Mouse (Mus musculus): ENCODE measurements around the gene March11. TPM values are rescaled to one million over a fixed set of nuclear protein-coding genes. Genes with fewer than 3 reads are reported as not detected.
A peak's percentile ranks its signal among the peaks of the same experiment; 100 is the strongest.

The March11 gene
- polyA plus RNA-seq (2014; fragmentation: Nextera tagmentation; extraction: Ambion mirVana) = 1.2 and 1.5 TPM in 2 replicates

GRCm38 (mm10) chr15:26308629-26309230, at the start of gene March11:
TSS of gene March11 (plus strand) at chr15:26309048.
- H3K4me3 ChIP-seq (ENCODE audit: low read depth, low read length) = peak within 1 kb of the TSS; percentile 56
- H3K4me2 ChIP-seq (ENCODE audit: low read depth, low read length, severe bottlenecking) = peak within 1 kb of the TSS; percentile 95
- under 1% methylated on average over 54 of the region's 56 CpGs for WGBS
- peak within 1 kb of the TSS; percentile 31 for H3K27ac ChIP-seq (ENCODE audit: low read depth, low read length)
- H3K9me3 ChIP-seq (ENCODE audit: control insufficient read depth, low read length) = no peaks in the 10 kb centered on the region
- no peaks in the 10 kb centered on the region for H3K4me1 ChIP-seq (replicated peaks; ENCODE audit: control insufficient read depth, insufficient read depth, low read length)
- DNase-seq (ENCODE audit: low spot score) (peak; percentile 82), ATAC-seq (replicated peaks; ENCODE audit: low FRiP score) (peak; percentile 93)
- no peaks in the 10 kb centered on the region; the same call in 1 of the 2 replicates for H3K27me3 ChIP-seq (ENCODE audit: control insufficient read depth, insufficient read depth, low read length)
- H3K36me3 ChIP-seq (ENCODE audit: control insufficient read depth, insufficient read depth, low read length) = no peaks in the 10 kb centered on the region
- H3K9ac ChIP-seq (ENCODE audit: low read length) = peak within 1 kb of the TSS; percentile 42

DNA sequence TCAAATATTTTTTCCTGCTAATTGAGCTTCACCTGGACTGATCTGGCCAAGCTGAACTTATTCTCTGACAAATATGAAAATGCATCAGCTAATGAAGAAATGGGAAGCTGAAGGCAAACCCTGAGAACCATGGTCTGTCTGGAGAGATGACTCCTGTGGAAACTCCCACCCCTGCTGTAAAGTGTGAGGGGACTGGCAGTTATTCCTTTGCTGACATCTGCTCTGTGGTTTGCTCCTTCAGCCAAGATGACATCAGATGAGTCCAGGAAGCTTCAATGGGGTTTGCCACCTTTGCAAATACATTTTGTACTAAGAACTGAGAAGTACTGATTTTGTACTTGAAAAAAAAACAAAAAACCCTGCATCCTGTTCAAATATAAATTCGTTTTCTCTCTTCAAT, 46.5 kb upstream of the March11 start:
- DNase-seq (ENCODE audit: low spot score) (no peak), ATAC-seq (replicated peaks; ENCODE audit: low FRiP score) (no peak)
- Histone ChIP-seq H3K9ac (ENCODE audit: low read length) (no peak overlapping the region), H3K4me1 (replicated peaks; ENCODE audit: control insufficient read depth, insufficient read depth, low read length) (no peaks in the 10 kb centered on the region), H3K4me3 (ENCODE audit: low read depth, low read length) (no peak overlapping the region), H3K9me3 (ENCODE audit: control insufficient read depth, low read length) (no peaks in the 10 kb centered on the region), H3K27ac (ENCODE audit: low read depth, low read length) (no peak overlapping the region), H3K4me2 (ENCODE audit: low read depth, low read length, severe bottlenecking) (no peak overlapping the region), H3K27me3 (ENCODE audit: control insufficient read depth, insufficient read depth, low read length) (no peaks in the 10 kb centered on the region), H3K36me3 (ENCODE audit: control insufficient read depth, insufficient read depth, low read length) (no peaks in the 10 kb centered on the region)
- WGBS = 65% methylated on average over 1 of the region's 1 CpGs

GRCm38 (mm10) chr15:26269596-26269995, 39.3 kb upstream of the March11 start:
- Histone ChIP-seq H3K9ac (ENCODE audit: low read length) (no peak overlapping the region), H3K27me3 (ENCODE audit: control insufficient read depth, insufficient read depth, low read length) (no peaks in the 10 kb centered on the region), H3K36me3 (ENCODE audit: control insufficient read depth, insufficient read depth, low read length) (no peaks in the 10 kb centered on the region), H3K4me2 (ENCODE audit: low read depth, low read length, severe bottlenecking) (no peak overlapping the region), H3K4me1 (replicated peaks; ENCODE audit: control insufficient read depth, insufficient read depth, low read length) (no peaks in the 10 kb centered on the region), H3K4me3 (ENCODE audit: low read depth, low read length) (no peak overlapping the region), H3K27ac (ENCODE audit: low read depth, low read length) (no peak overlapping the region), H3K9me3 (ENCODE audit: control insufficient read depth, low read length) (no peaks in the 10 kb centered on the region)
- no peak for DNase-seq (ENCODE audit: low spot score)
- 93% methylated on average over 4 of the region's 4 CpGs for WGBS
- no peak for ATAC-seq (replicated peaks; ENCODE audit: low FRiP score)

- Histone ChIP-seq H3K27me3 (ENCODE audit: control insufficient read depth, insufficient read depth, low read length) (no peaks in the 10 kb centered on the region), H3K4me1 (replicated peaks; ENCODE audit: control insufficient read depth, insufficient read depth, low read length) (no peaks in the 10 kb centered on the region), H3K9ac (ENCODE audit: low read length) (no peak overlapping the region), H3K36me3 (ENCODE audit: control insufficient read depth, insufficient read depth, low read length) (no peaks in the 10 kb centered on the region), H3K4me2 (ENCODE audit: low read depth, low read length, severe bottlenecking) (no peak overlapping the region), H3K27ac (ENCODE audit: low read depth, low read length) (no peak overlapping the region), H3K4me3 (ENCODE audit: low read depth, low read length) (no peak overlapping the region), H3K9me3 (ENCODE audit: control insufficient read depth, low read length) (no peaks in the 10 kb centered on the region)
- DNase-seq (ENCODE audit: low spot score) (no peak), ATAC-seq (replicated peaks; ENCODE audit: low FRiP score) (no peak; the same call in 1 of the 2 replicates)
- 73% methylated on average over 2 of the region's 2 CpGs for WGBS
Measured at GRCm38 (mm10) chr15:26276035-26276511, 32.8 kb upstream of the March11 start.

- H3K9me3 ChIP-seq (ENCODE audit: control insufficient read depth, low read length) = no peaks in the 10 kb centered on the region
- 89% methylated on average over 5 of the region's 5 CpGs for WGBS
- no peaks in the 10 kb centered on the region for H3K27me3 ChIP-seq (ENCODE audit: control insufficient read depth, insufficient read depth, low read length)
- H3K9ac ChIP-seq (ENCODE audit: low read length) = no peak overlapping the region
- ATAC-seq (replicated peaks; ENCODE audit: low FRiP score) (no peak), DNase-seq (ENCODE audit: low spot score) (no peak)
- no peaks in the 10 kb centered on the region for H3K4me1 ChIP-seq (replicated peaks; ENCODE audit: control insufficient read depth, insufficient read depth, low read length)
- H3K4me2 ChIP-seq (ENCODE audit: low read depth, low read length, severe bottlenecking) = no peak overlapping the region
- H3K36me3 ChIP-seq (ENCODE audit: control insufficient read depth, insufficient read depth, low read length) = no peaks in the 10 kb centered on the region
- H3K27ac ChIP-seq (ENCODE audit: low read depth, low read length) = no peak overlapping the region
- no peak overlapping the region for H3K4me3 ChIP-seq (ENCODE audit: low read depth, low read length)
Measured at GRCm38 (mm10) chr15:26276608-26277007, 32.2 kb upstream of the March11 start.

DNA sequence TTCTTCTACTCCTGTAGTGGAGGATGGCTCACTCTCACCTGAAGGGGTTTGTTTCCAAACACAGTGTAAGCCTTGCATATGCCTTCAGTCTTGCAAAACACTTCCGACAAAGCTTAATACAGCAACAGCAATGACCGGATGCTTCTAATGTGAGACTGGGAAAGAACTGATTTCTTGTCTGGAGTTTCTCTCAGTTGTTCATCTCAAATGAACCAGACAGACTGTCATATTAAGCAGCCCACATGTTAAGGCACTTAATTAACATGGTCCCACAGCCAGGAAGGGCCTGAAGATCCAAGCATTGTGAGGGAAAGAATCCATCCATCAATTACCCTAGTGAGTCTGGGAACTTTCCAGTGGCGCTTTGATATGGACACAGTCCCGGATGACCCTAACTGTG, 17.0 kb upstream of the March11 start:
- DNase-seq (ENCODE audit: low spot score) (no peak), ATAC-seq (replicated peaks; ENCODE audit: low FRiP score) (no peak)
- no peak overlapping the region for H3K4me2 ChIP-seq (ENCODE audit: low read depth, low read length, severe bottlenecking)
- no peaks in the 10 kb centered on the region for H3K36me3 ChIP-seq (ENCODE audit: control insufficient read depth, insufficient read depth, low read length)
- H3K27ac ChIP-seq (ENCODE audit: low read depth, low read length) = no peak overlapping the region
- no peaks in the 10 kb centered on the region for H3K9me3 ChIP-seq (ENCODE audit: control insufficient read depth, low read length)
- H3K27me3 ChIP-seq (ENCODE audit: control insufficient read depth, insufficient read depth, low read length) = no peaks in the 10 kb centered on the region
- H3K4me1 ChIP-seq (replicated peaks; ENCODE audit: control insufficient read depth, insufficient read depth, low read length) = no peaks in the 10 kb centered on the region
- no peak overlapping the region for H3K4me3 ChIP-seq (ENCODE audit: low read depth, low read length)
- no peak overlapping the region for H3K9ac ChIP-seq (ENCODE audit: low read length)
- WGBS = 84% methylated on average over 4 of the region's 4 CpGs

- no peaks in the 10 kb centered on the region for H3K36me3 ChIP-seq (ENCODE audit: control insufficient read depth, insufficient read depth, low read length)
- no peaks in the 10 kb centered on the region for H3K9me3 ChIP-seq (ENCODE audit: control insufficient read depth, low read length)
- 77% methylated on average over 2 of the region's 2 CpGs for WGBS
- no peaks in the 10 kb centered on the region for H3K4me1 ChIP-seq (replicated peaks; ENCODE audit: control insufficient read depth, insufficient read depth, low read length)
- H3K4me3 ChIP-seq (ENCODE audit: low read depth, low read length) = no peak overlapping the region
- no peak for ATAC-seq (replicated peaks; ENCODE audit: low FRiP score)
- DNase-seq (ENCODE audit: low spot score) = no peak
- H3K27me3 ChIP-seq (ENCODE audit: control insufficient read depth, insufficient read depth, low read length) = no peaks in the 10 kb centered on the region
- H3K4me2 ChIP-seq (ENCODE audit: low read depth, low read length, severe bottlenecking) = no peak overlapping the region
- no peak overlapping the region for H3K27ac ChIP-seq (ENCODE audit: low read depth, low read length)
- no peak overlapping the region for H3K9ac ChIP-seq (ENCODE audit: low read length)
Measured at GRCm38 (mm10) chr15:26292811-26293210, 16.0 kb upstream of the March11 start.

GRCm38 (mm10) chr15:26293215-26293614, 15.6 kb upstream of the March11 start:
- Histone ChIP-seq H3K36me3 (ENCODE audit: control insufficient read depth, insufficient read depth, low read length) (no peaks in the 10 kb centered on the region), H3K27ac (ENCODE audit: low read depth, low read length) (no peak overlapping the region), H3K4me1 (replicated peaks; ENCODE audit: control insufficient read depth, insufficient read depth, low read length) (no peaks in the 10 kb centered on the region), H3K4me3 (ENCODE audit: low read depth, low read length) (no peak overlapping the region), H3K9ac (ENCODE audit: low read length) (no peak overlapping the region), H3K9me3 (ENCODE audit: control insufficient read depth, low read length) (no peaks in the 10 kb centered on the region), H3K27me3 (ENCODE audit: control insufficient read depth, insufficient read depth, low read length) (no peaks in the 10 kb centered on the region), H3K4me2 (ENCODE audit: low read depth, low read length, severe bottlenecking) (no peak overlapping the region)
- 78% methylated on average over 1 of the region's 1 CpGs for WGBS
- ATAC-seq (replicated peaks; ENCODE audit: low FRiP score) (no peak), DNase-seq (ENCODE audit: low spot score) (no peak)

- Histone ChIP-seq H3K4me1 (replicated peaks; ENCODE audit: control insufficient read depth, insufficient read depth, low read length) (no peaks in the 10 kb centered on the region), H3K36me3 (ENCODE audit: control insufficient read depth, insufficient read depth, low read length) (no peaks in the 10 kb centered on the region), H3K9me3 (ENCODE audit: control insufficient read depth, low read length) (no peaks in the 10 kb centered on the region), H3K4me2 (ENCODE audit: low read depth, low read length, severe bottlenecking) (no peak overlapping the region), H3K9ac (ENCODE audit: low read length) (no peak overlapping the region), H3K4me3 (ENCODE audit: low read depth, low read length) (no peak overlapping the region), H3K27me3 (ENCODE audit: control insufficient read depth, insufficient read depth, low read length) (no peaks in the 10 kb centered on the region), H3K27ac (ENCODE audit: low read depth, low read length) (no peak overlapping the region)
- DNase-seq (ENCODE audit: low spot score) = no peak
- WGBS = 91% methylated on average over 6 of the region's 6 CpGs
- no peak for ATAC-seq (replicated peaks; ENCODE audit: low FRiP score)
Measured at GRCm38 (mm10) chr15:26298668-26299067, 10.2 kb upstream of the March11 start.

Measured in forebrain, embryonic 11.5 days (tissue).